Mouse (Mus musculus) CD4-positive, CD25-positive, alpha-beta regulatory T cell, adult 2 months (primary cell): Measurements from ENCODE around the gene Tnfrsf12a.

Source experiments
- DNase-seq: peaks from one replicate; pipeline ENCODE4 v3.0.0-alpha.2; 2012; ENCODE audit warnings: low read depth, low spot score

The Tnfrsf12a gene

GRCm38 (mm10) chr17:23651363-23651762, 25.9 kb downstream of the Tnfrsf12a start:
- DNase-seq = no peak

- DNase-seq = no peak
These were observed 31.4 kb downstream of the Tnfrsf12a start for GRCm38 (mm10) chr17:23645894-23646293.

DNA sequence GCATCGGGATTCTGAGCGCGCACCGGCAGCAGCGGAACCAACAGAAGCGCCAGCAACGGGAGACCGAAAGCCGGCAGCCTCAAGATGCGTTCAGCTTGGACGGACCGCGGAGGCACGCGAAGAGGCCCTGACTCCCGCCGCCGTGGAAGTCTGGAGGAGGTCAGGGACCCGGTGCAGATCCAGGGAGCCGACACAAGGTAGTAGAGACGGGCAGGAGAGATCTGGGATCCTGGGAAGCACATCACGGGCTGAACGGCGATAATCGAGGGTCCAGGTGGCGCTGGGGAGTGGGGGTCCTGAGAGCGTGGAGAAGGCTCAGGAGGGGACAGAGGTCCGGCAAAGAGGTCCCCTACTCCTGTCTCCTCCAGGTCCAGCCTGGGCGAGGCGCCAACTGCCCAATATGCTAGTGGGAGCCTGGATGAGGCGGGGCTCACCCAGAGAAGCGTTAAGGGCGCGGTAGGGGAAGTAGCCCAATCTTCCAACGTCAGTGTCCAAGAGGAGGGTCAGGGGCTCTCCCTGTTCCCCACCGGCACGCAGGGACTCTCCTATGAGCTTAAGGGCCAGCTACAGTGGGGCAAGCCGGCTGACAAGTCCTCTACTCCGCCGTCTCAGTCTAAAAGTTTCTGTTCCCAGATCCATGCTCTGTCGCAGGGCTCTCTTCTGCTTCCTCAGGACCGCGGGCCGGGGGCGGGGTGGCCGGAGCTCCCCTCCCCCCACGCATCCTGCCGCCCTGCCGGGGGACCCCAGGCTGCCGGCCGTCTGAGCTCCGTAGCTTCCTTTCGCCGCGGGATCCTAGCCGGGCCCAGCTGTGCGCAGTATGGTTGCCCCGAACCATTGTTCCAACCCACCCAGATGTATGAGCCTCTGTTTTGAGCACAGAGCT, 32.4 kb downstream of the Tnfrsf12a start, which contains the start of gene Mmp25:
Gene Mmp25 (minus strand): TSS at position 665 of the 883 bp plus-strand sequence.
- no peak for DNase-seq

DNA sequence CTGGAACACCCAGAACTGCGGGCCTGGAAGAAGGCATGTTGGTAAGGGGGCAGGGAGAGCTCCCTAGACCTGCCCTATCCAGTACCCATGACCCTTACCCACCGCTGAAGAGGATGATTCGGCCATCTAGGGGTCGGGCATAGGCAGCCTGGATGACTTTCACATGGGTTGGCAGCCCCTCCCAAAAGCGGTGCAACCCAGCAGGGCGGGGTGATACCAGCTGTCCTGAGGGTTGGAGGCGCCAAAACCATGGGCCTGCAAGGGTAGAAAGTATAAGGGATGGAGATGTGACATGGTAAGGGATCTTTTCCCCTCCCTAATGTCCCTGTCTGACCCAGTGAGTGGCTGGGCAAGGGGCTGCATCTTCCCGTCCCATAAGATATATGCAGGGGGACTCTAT, 46.0 kb downstream of the Tnfrsf12a start:
- no peak for DNase-seq

DNA sequence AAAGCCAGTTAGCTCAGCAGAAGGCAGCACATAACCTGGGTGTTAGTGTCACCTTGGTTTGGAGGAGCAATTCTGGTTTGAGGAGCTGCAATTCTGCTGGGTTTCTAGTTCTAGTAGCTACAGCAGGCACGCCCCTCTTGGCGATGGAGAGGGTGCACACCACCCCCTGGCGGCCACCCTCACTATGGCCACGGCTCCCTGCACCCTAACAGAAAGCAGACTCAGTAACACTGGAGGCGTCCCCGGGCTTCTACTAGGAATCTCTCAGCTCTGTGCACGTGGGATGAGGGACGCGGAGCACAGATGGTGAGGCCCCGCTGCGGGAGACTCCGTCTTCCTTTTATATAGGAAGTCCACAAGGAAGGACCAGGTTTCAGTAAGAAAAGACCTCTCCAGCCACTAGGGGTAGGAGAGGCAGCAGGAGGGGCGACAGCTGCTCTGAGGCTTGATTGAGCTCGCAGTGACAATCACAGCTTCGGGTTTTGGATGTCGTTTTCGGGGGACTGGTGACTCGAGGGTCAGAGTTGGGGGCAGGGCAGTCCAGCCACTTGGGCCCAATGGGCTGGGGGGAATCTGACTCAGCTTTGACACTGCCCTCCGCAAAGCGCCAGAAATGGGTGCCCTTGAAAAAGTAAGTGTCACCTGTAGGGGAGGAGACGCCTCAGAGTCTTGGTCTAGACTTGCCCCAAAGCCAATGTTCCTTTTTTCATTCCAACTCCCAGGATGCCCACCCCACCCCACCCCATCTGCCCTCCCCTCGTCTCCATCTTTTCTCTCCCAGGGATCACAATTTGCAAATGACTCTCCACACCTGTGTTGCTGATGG, 46.9 kb downstream of the Tnfrsf12a start:
- peak; percentile 90 for DNase-seq

DNA sequence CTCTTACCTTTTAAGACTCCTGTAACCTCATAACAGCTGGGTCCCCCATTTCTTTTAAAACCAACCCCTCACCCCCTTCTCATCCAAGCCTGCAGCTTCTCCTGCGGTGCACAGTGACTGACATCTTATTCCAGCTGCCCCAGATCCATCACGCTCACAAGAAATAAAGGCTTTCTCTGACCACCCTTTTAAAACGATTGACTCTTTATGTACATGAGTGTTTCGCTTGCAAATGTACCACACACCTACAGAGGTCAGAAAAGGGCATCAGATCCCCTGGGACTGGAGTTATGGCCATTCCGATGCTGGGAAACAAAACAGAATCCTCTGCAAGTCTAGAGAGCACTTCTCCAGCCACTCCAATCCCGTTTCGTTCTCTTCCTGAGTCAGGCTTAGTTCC, 49.5 kb downstream of the Tnfrsf12a start:
- DNase-seq = no peak
